Mouse (Mus musculus): ENCODE results near the gene 2310030G06Rik. TPM values are rescaled to one million over a fixed set of nuclear protein-coding genes. Genes with fewer than 3 reads are reported as not detected.

2310030G06Rik gene
- 1.1 TPM for polyA plus RNA-seq (2012; fragmentation: generic; extraction: Trizol)

DNA sequence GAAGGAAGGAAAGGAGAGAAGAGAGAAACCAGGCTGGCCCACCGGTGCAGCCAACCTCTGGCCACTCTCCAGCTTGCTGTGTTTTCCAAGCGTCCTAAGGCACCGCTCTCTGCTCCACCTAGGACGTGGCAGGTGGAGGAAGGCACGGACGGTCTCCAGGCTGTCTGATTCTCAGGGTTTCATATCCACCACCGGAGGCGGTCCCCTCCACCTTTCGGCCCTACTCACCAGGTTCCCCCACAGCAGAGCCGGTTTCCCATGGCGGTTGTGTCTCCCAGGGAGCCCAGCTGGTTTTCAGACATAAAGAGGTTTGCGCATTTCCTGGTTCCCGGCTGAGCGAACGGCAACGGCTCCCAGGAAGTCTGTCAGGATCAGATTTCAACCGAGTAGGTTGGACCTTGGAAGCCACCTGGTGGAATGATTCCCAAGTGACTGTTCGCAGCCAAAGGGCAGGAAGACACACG, at the start of gene 2310030G06Rik:
Gene 2310030G06Rik (minus strand): TSS at position 323 of the 464 bp plus-strand sequence.
- no peak for TF ChIP-seq MAX (IDR thresholded peaks at IDR 0.05; ENCODE audit: low read depth)
- TF ChIP-seq REST (IDR thresholded peaks at IDR 0.05; ENCODE audit: insufficient read depth, insufficient read length), result no peak
- no peak for TF ChIP-seq POLR2A (IDR thresholded peaks at IDR 0.05; ENCODE audit: insufficient read length, low read depth)
- TF ChIP-seq E2F4 (IDR thresholded peaks at IDR 0.05; ENCODE audit: insufficient read depth), result no peak
- no peak for TF ChIP-seq TCF12 (IDR thresholded peaks at IDR 0.05; ENCODE audit: insufficient read depth, poor library complexity, severe bottlenecking)
- no peak for TF ChIP-seq MYOD1 (IDR thresholded peaks at IDR 0.05; ENCODE audit: control insufficient read depth in 1 of 3, insufficient read length in 2 of 3, low read depth in 2 of 3)
- TF ChIP-seq TCF3 (IDR thresholded peaks at IDR 0.05; ENCODE audit: insufficient read length, low read depth), result no peak
- TF ChIP-seq CEBPB (IDR thresholded peaks at IDR 0.05; ENCODE audit: insufficient read depth, poor library complexity, severe bottlenecking), result no peak
- Histone ChIP-seq H3K4me2 (ENCODE audit: low read depth) (peak within 1 kb of the TSS; percentile 53), H3K27me3 (ENCODE audit: control insufficient read depth, insufficient read depth, insufficient read length) (no peaks in the 10 kb centered on the region), H3K4me3 (peak within 1 kb of the TSS; percentile 12), H3K36me3 (ENCODE audit: control insufficient read depth, insufficient read depth) (no peaks in the 10 kb centered on the region), H3ac (ENCODE audit: control insufficient read depth, insufficient read length) (no peak within 1 kb of the TSS), H3K79me2 (ENCODE audit: control insufficient read depth, insufficient read depth) (peaks cover 10% of the 10 kb centered on the region)

- Histone ChIP-seq H3K36me3 (ENCODE audit: control insufficient read depth, insufficient read depth) (peaks cover 10% of the 10 kb centered on the region), H3K79me2 (ENCODE audit: control insufficient read depth, insufficient read depth) (no peaks in the 10 kb centered on the region), H3K4me3 (no peak overlapping the region), H3ac (ENCODE audit: control insufficient read depth, insufficient read length) (no peak overlapping the region), H3K27me3 (ENCODE audit: control insufficient read depth, insufficient read depth, insufficient read length) (no peaks in the 10 kb centered on the region), H3K4me2 (ENCODE audit: low read depth) (no peak overlapping the region)
- TF ChIP-seq MAX (IDR thresholded peaks at IDR 0.05; ENCODE audit: low read depth), result no peak
- TF ChIP-seq CEBPB (IDR thresholded peaks at IDR 0.05; ENCODE audit: insufficient read depth, poor library complexity, severe bottlenecking), result no peak
- no peak for TF ChIP-seq E2F4 (IDR thresholded peaks at IDR 0.05; ENCODE audit: insufficient read depth)
- TF ChIP-seq REST (IDR thresholded peaks at IDR 0.05; ENCODE audit: insufficient read depth, insufficient read length), result no peak
- no peak for TF ChIP-seq MYOD1 (IDR thresholded peaks at IDR 0.05; ENCODE audit: control insufficient read depth in 1 of 3, insufficient read length in 2 of 3, low read depth in 2 of 3)
- TF ChIP-seq POLR2AphosphoS2 (IDR thresholded peaks at IDR 0.05; ENCODE audit: insufficient read length, low read depth), result no peak
- no peak for TF ChIP-seq TCF3 (IDR thresholded peaks at IDR 0.05; ENCODE audit: insufficient read length, low read depth)
- no peak for TF ChIP-seq USF1 (IDR thresholded peaks at IDR 0.05; ENCODE audit: low read depth)
Measured at GRCm38 (mm10) chr9:50795266-50795665, 48.9 kb upstream of the 2310030G06Rik start.

- Histone ChIP-seq H3K4me3 (no peak overlapping the region), H3K4me2 (ENCODE audit: low read depth) (no peak overlapping the region), H3K79me2 (ENCODE audit: control insufficient read depth, insufficient read depth) (no peaks in the 10 kb centered on the region), H3K36me3 (ENCODE audit: control insufficient read depth, insufficient read depth) (peaks cover 9% of the 10 kb centered on the region), H3ac (ENCODE audit: control insufficient read depth, insufficient read length) (no peak overlapping the region), H3K27me3 (ENCODE audit: control insufficient read depth, insufficient read depth, insufficient read length) (no peaks in the 10 kb centered on the region)
- TF ChIP-seq CEBPB (IDR thresholded peaks at IDR 0.05; ENCODE audit: insufficient read depth, poor library complexity, severe bottlenecking), result no peak
- no peak for TF ChIP-seq MAX (IDR thresholded peaks at IDR 0.05; ENCODE audit: low read depth)
- no peak for TF ChIP-seq USF1 (IDR thresholded peaks at IDR 0.05; ENCODE audit: low read depth)
- TF ChIP-seq POLR2A (IDR thresholded peaks at IDR 0.05; ENCODE audit: insufficient read length, low read depth), result no peak
- TF ChIP-seq REST (IDR thresholded peaks at IDR 0.05; ENCODE audit: insufficient read depth, insufficient read length), result no peak
- no peak for TF ChIP-seq TCF3 (IDR thresholded peaks at IDR 0.05; ENCODE audit: insufficient read length, low read depth)
- no peak for TF ChIP-seq E2F4 (IDR thresholded peaks at IDR 0.05; ENCODE audit: insufficient read depth)
- no peak for TF ChIP-seq MYOD1 (IDR thresholded peaks at IDR 0.05; ENCODE audit: control insufficient read depth in 1 of 3, insufficient read length in 2 of 3, low read depth in 2 of 3)
- no peak for TF ChIP-seq POLR2AphosphoS2 (IDR thresholded peaks at IDR 0.05; ENCODE audit: insufficient read length, low read depth)
- TF ChIP-seq SRF (IDR thresholded peaks at IDR 0.05; ENCODE audit: control insufficient read depth, insufficient read length, low read depth), result no peak
- TF ChIP-seq MYOG (IDR thresholded peaks at IDR 0.05; ENCODE audit: control insufficient read depth in 1 of 3, insufficient read depth in 1 of 3, insufficient read length in 2 of 3, low read depth in 2 of 3), result no peak
- no peak for TF ChIP-seq TCF12 (IDR thresholded peaks at IDR 0.05; ENCODE audit: insufficient read depth, poor library complexity, severe bottlenecking)
Measured at GRCm38 (mm10) chr9:50782155-50782554, 35.8 kb upstream of the 2310030G06Rik start.

- Histone ChIP-seq H3K4me2 (ENCODE audit: low read depth) (peak overlapping the region; percentile 81), H3K79me2 (ENCODE audit: control insufficient read depth, insufficient read depth) (peaks cover 4% of the 10 kb centered on the region), H3K36me3 (ENCODE audit: control insufficient read depth, insufficient read depth) (no peaks in the 10 kb centered on the region), H3K27me3 (ENCODE audit: control insufficient read depth, insufficient read depth, insufficient read length) (no peaks in the 10 kb centered on the region), H3ac (ENCODE audit: control insufficient read depth, insufficient read length) (peak overlapping the region; percentile 71), H3K4me3 (peak overlapping the region; percentile 39)
- TF ChIP-seq MYOG (IDR thresholded peaks at IDR 0.05; ENCODE audit: control insufficient read depth in 1 of 3, insufficient read depth in 1 of 3, insufficient read length in 2 of 3, low read depth in 2 of 3) (no peak), USF1 (IDR thresholded peaks at IDR 0.05; ENCODE audit: low read depth) (no peak), MAX (IDR thresholded peaks at IDR 0.05; ENCODE audit: low read depth) (no peak), CEBPB (IDR thresholded peaks at IDR 0.05; ENCODE audit: insufficient read depth, poor library complexity, severe bottlenecking) (no peak), SRF (IDR thresholded peaks at IDR 0.05; ENCODE audit: control insufficient read depth, insufficient read length, low read depth) (no peak), POLR2A (IDR thresholded peaks at IDR 0.05; ENCODE audit: insufficient read length, low read depth) (no peak), E2F4 (IDR thresholded peaks at IDR 0.05; ENCODE audit: insufficient read depth) (no peak), REST (IDR thresholded peaks at IDR 0.05; ENCODE audit: insufficient read depth, insufficient read length) (no peak)
Measured at GRCm38 (mm10) chr9:50776162-50776760, 29.9 kb upstream of the 2310030G06Rik start.

GRCm38 (mm10) chr9:50775662-50776126, 29.4 kb upstream of the 2310030G06Rik start:
- Histone ChIP-seq H3K4me3 (peak overlapping the region; percentile 39), H3K36me3 (ENCODE audit: control insufficient read depth, insufficient read depth) (no peaks in the 10 kb centered on the region), H3K4me2 (ENCODE audit: low read depth) (peak overlapping the region; percentile 81), H3ac (ENCODE audit: control insufficient read depth, insufficient read length) (peak overlapping the region; percentile 71), H3K79me2 (ENCODE audit: control insufficient read depth, insufficient read depth) (peaks cover 4% of the 10 kb centered on the region), H3K27me3 (ENCODE audit: control insufficient read depth, insufficient read depth, insufficient read length) (no peaks in the 10 kb centered on the region)
- TF ChIP-seq TCF12 (IDR thresholded peaks at IDR 0.05; ENCODE audit: insufficient read depth, poor library complexity, severe bottlenecking), result no peak
- no peak for TF ChIP-seq USF1 (IDR thresholded peaks at IDR 0.05; ENCODE audit: low read depth)
- no peak for TF ChIP-seq POLR2A (IDR thresholded peaks at IDR 0.05; ENCODE audit: insufficient read length, low read depth)
- no peak for TF ChIP-seq TCF3 (IDR thresholded peaks at IDR 0.05; ENCODE audit: insufficient read length, low read depth)
- no peak for TF ChIP-seq CEBPB (IDR thresholded peaks at IDR 0.05; ENCODE audit: insufficient read depth, poor library complexity, severe bottlenecking)
- no peak for TF ChIP-seq E2F4 (IDR thresholded peaks at IDR 0.05; ENCODE audit: insufficient read depth)
- no peak for TF ChIP-seq MYOG (IDR thresholded peaks at IDR 0.05; ENCODE audit: control insufficient read depth in 1 of 3, insufficient read depth in 1 of 3, insufficient read length in 2 of 3, low read depth in 2 of 3)
- no peak for TF ChIP-seq SRF (IDR thresholded peaks at IDR 0.05; ENCODE audit: control insufficient read depth, insufficient read length, low read depth)
- TF ChIP-seq MAX (IDR thresholded peaks at IDR 0.05; ENCODE audit: low read depth), result no peak
- no peak for TF ChIP-seq REST (IDR thresholded peaks at IDR 0.05; ENCODE audit: insufficient read depth, insufficient read length)
- no peak for TF ChIP-seq MYOD1 (IDR thresholded peaks at IDR 0.05; ENCODE audit: control insufficient read depth in 1 of 3, insufficient read length in 2 of 3, low read depth in 2 of 3)
